Mouse (Mus musculus): ENCODE data around the gene Spef1.

DNA sequence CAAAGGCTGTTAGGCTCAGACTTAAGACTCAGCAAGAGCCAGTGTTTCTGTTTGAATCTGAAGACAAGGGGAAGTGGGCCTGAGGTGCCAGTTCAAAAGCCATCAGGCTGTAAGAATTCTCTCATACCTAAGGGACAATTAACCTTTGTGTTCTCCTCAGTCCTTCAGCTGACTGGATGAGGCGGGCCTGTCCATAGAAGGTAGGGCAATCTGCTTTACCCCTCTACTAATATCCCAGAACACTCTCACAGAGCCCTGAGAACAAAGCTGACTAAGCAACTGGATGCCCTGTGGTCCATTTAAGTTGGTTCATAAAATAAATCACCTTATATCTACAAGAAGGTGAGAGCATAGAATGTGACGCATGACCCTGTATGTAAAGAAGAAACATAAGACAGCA, 20.9 kb downstream of the Spef1 start:
- no peak for TF ChIP-seq POLR2A (IDR thresholded peaks at IDR 0.05; ENCODE audit: extremely low read depth, insufficient read depth, low read length)
- TF ChIP-seq CTCF (IDR thresholded peaks at IDR 0.05; ENCODE audit: extremely low read depth, insufficient read depth, low read length) = no peak

All from cortical plate, adult 2 months (tissue).